Mouse (Mus musculus): Measurements from ENCODE around the gene Gm10439. TPM values are rescaled to one million over a fixed set of nuclear protein-coding genes. Genes with fewer than 3 reads are reported as not detected.

Gene Gm10439
- not detected for polyA plus RNA-seq (2017; shearing (Covaris generic))

GRCm38 (mm10) chrX:149594270-149594669 is at the start of gene Gm10439:
Gm10439 (plus strand) TSS chrX:149594570.

Other genes with a start within 250 kb of the Gm10439 start
- not detected for gene Gm15085, start 147.0 kb upstream of the Gm10439 start, polyA plus RNA-seq (2017; shearing (Covaris generic))
- gene Gm15097, start 189.9 kb downstream of the Gm10439 start, polyA plus RNA-seq (2017; shearing (Covaris generic)), result not detected